Mouse (Mus musculus) limb, embryonic 14.5 days (tissue): ENCODE data around the gene Snrpa. TPM values are rescaled to one million over a fixed set of nuclear protein-coding genes. Genes with fewer than 3 reads are reported as not detected.

Experiments used
- ATAC-seq: fragments of 200-750 bp; cut with Nextera tagmentation; 2 replicates; pipeline ENCODE4 v1.8.0; 2017; ENCODE audit warnings: low read depth, moderate number of reproducible peaks, moderate TSS enrichment; ENCODE audit not compliant: low FRiP score
- DNase-seq: peaks from one replicate; pipeline ENCODE4 v3.0.0-alpha.2; 2015; ENCODE audit warnings: low spot score
- H3K27ac ChIP-seq: fragments of 300-500 bp; sonication (generic); replicated peaks from 2 replicates; pipeline ENCODE4 v1.5.1; 2014; ENCODE audit warnings: low read depth, mild to moderate bottlenecking, low read length, moderate library complexity, mixed read lengths
- H3K27me3 ChIP-seq: fragments of 300-500 bp; sonication (generic); 2 replicates; pipeline ENCODE4 v1.6.1; 2014; ENCODE audit warnings: low read length, mixed read lengths; ENCODE audit not compliant: control insufficient read depth, insufficient read depth
- H3K36me3 ChIP-seq: fragments of 300-500 bp; sonication (generic); 2 replicates; pipeline ENCODE4 v1.6.1; 2014; ENCODE audit warnings: mild to moderate bottlenecking, low read length, moderate library complexity, mixed read lengths; ENCODE audit not compliant: control insufficient read depth, insufficient read depth
- H3K4me1 ChIP-seq: fragments of 300-500 bp; sonication (generic); 2 replicates; pipeline ENCODE4 v1.6.1; 2014; ENCODE audit warnings: antibody characterized with exemption, low read length, mixed read lengths; ENCODE audit not compliant: control insufficient read depth, insufficient read depth
- H3K4me2 ChIP-seq: fragments of 300-500 bp; sonication (generic); replicated peaks from 2 replicates; pipeline ENCODE4 v1.6.1; 2014; ENCODE audit warnings: low read depth, mild to moderate bottlenecking, low read length, moderate library complexity; ENCODE audit not compliant: severe bottlenecking
- H3K4me3 ChIP-seq: fragments of 300-500 bp; sonication (generic); replicated peaks from 2 replicates; pipeline ENCODE4 v1.5.1; 2014; ENCODE audit warnings: low read length
- H3K9ac ChIP-seq: fragments of 300-500 bp; sonication (generic); 2 replicates; pipeline ENCODE4 v1.6.1; 2014; ENCODE audit warnings: mild to moderate bottlenecking, low read depth, low read length, moderate library complexity; ENCODE audit not compliant: severe bottlenecking
- H3K9me3 ChIP-seq: fragments of 300-500 bp; sonication (generic); 2 replicates; pipeline ENCODE4 v1.6.1; 2016; ENCODE audit warnings: low read length; ENCODE audit not compliant: control insufficient read depth
- POLR2A ChIP-seq: fragments of 200-500 bp; IDR thresholded peaks from 2 replicates; pipeline ENCODE4 v1.8.0; 2012; ENCODE audit warnings: inconsistent platforms, mild to moderate bottlenecking, moderate library complexity, borderline replicate concordance; ENCODE audit not compliant: insufficient read depth, insufficient read length; ENCODE audit errors: extremely low read depth
- WGBS: fragments of 180-500 bp; shearing (Covaris S2); extraction: QIAGEN DNeasy Blood & Tissue Kit; methylation state at CpG from one replicate; pipeline ENCODE4 v1.1.7; 2014; 5-methylcytosine and 5-hydroxymethylcytosine counted together
- microRNA counts: library from miRNA; unstranded; fragments of <30 nt; microRNA quantifications from one replicate; lab custom pipeline; 2016
- microRNA-seq: library from miRNA; unstranded; fragments of <30 nt; microRNA quantifications from one replicate; pipeline ENCODE4, GENCODE M21; 2016
- polyA plus RNA-seq, 2 experiments: library from polyadenylated mRNA; depleted of rRNA in 1 of 2; stranded (reverse) in 1 of 2; unstranded in 1 of 2; fragments of >200 nt; fragmentation: Nextera tagmentation in 1 of 2; extraction: Ambion mirVana in 1 of 2; gene quantifications; 2 replicates each; pipeline versions ENCODE4 v1.2.1 to v1.2.3; 2012 to 2014

Snrpa gene
- polyA plus RNA-seq, 2 experiments = 250 to 386 TPM

DNA sequence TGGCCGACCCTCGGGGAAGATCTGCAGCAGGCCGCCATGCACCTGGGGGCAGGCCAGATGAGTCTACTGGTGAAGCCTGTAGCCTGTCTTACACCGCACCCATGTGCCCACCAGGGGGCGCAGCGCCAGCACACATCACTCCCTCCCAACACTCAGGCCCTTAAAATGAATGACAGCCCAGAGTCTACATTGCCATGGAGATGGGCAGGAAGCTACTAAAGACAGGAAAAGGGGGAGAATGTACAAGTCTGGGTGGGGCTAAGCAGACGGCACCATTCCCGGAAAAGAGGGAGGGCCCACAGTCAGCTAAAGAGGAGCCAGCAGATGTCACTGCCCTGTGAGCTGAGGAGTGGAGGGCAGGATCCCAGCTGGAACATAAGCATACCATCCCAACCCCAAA is 36.2 kb downstream of the Snrpa start:
- Histone ChIP-seq H3K4me2 (no peak overlapping the region), H3K27ac (no peak overlapping the region), H3K9ac (no peak overlapping the region), H3K36me3 (peaks cover 70% of the 10 kb centered on the region), H3K27me3 (no peaks in the 10 kb centered on the region), H3K4me3 (no peak overlapping the region), H3K9me3 (no peaks in the 10 kb centered on the region), H3K4me1 (peaks cover 21% of the 10 kb centered on the region)
- ATAC-seq = peak; percentile 87
- WGBS = 12% methylated on average over 8 of the region's 8 CpGs
- DNase-seq = peak; percentile 77
- no peak for TF ChIP-seq POLR2A

DNA sequence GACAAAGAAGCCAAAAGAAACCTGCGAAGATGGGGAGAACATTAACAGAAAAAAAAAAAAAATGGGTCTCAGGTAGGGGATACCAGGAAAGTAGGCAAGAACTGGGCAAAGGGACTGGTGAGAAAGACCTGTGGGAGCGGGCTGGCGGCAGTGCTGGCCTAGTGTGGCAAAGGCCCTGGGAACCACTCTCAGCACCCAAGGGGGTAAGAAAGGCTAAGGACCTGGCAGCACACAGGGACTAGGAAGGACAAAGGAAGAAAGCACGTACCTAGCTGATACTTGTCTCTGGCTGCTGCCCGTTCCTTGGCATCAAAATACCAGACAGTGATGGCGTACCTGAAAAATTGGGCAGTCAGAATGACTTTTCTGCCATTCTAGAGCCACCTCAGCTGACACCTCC is 36.8 kb downstream of the Snrpa start:
- DNase-seq = no peak
- Histone ChIP-seq H3K27me3 (no peaks in the 10 kb centered on the region), H3K4me2 (no peak overlapping the region), H3K9ac (no peak overlapping the region), H3K4me1 (peaks cover 15% of the 10 kb centered on the region), H3K36me3 (peaks cover 64% of the 10 kb centered on the region), H3K9me3 (no peaks in the 10 kb centered on the region), H3K27ac (no peak overlapping the region), H3K4me3 (no peak overlapping the region)
- 96% methylated on average over 6 of the region's 6 CpGs for WGBS
- no peak for TF ChIP-seq POLR2A
- ATAC-seq = no peak

DNA sequence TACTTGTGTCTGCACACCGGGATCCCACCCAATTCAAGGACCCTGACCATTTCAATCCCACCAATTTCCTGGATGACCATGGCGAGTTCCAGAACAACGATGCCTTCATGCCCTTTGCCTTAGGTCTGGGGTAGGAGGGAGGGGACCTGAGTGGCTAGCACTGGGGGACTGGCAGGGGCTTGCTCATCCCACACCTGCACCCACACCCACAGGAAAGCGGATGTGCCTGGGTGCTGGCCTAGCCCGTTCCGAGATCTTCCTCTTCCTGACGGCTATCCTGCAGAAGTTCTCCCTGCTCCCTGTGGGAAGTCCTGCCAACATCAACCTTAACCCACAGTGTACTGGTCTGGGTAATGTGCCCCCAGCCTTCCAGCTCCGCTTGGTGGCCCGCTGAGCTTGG is 37.9 kb downstream of the Snrpa start:
- Histone ChIP-seq H3K4me2 (no peak overlapping the region), H3K9ac (no peak overlapping the region), H3K4me3 (no peak overlapping the region), H3K27me3 (no peaks in the 10 kb centered on the region), H3K27ac (no peak overlapping the region), H3K4me1 (peaks cover 10% of the 10 kb centered on the region), H3K36me3 (peaks cover 55% of the 10 kb centered on the region), H3K9me3 (no peaks in the 10 kb centered on the region)
- ATAC-seq (no peak), DNase-seq (no peak)
- 96% methylated on average over 9 of the region's 9 CpGs for WGBS
- TF ChIP-seq POLR2A = no peak

DNA sequence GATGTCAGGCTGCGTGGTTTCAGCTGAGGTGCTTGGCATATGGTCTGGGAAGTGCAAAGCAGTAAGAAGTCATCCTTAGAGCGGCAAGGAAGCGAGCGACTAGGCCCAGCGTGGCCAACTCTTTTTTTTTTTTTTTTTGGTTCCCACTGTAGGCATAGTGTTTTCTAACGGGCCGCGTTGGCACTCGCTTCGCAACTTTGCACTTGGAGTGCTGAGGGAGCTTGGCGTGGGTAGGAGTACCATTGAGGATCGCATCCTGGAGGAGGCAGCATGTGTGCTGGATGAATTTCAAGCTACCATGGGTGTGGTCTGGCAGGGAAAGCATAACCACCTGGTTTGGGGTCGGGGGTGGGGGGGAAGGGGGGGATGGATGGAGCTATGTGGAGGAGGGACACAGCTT is 40.1 kb downstream of the Snrpa start:
- Histone ChIP-seq H3K27me3 (no peaks in the 10 kb centered on the region), H3K4me3 (no peak overlapping the region), H3K4me1 (peaks cover 5% of the 10 kb centered on the region; the same call in 1 of the 2 replicates), H3K36me3 (peaks cover 38% of the 10 kb centered on the region), H3K9me3 (no peaks in the 10 kb centered on the region), H3K9ac (no peak overlapping the region), H3K27ac (no peak overlapping the region), H3K4me2 (no peak overlapping the region)
- DNase-seq (no peak), ATAC-seq (no peak)
- WGBS = 78% methylated on average over 13 of the region's 13 CpGs
- TF ChIP-seq POLR2A = no peak

DNA sequence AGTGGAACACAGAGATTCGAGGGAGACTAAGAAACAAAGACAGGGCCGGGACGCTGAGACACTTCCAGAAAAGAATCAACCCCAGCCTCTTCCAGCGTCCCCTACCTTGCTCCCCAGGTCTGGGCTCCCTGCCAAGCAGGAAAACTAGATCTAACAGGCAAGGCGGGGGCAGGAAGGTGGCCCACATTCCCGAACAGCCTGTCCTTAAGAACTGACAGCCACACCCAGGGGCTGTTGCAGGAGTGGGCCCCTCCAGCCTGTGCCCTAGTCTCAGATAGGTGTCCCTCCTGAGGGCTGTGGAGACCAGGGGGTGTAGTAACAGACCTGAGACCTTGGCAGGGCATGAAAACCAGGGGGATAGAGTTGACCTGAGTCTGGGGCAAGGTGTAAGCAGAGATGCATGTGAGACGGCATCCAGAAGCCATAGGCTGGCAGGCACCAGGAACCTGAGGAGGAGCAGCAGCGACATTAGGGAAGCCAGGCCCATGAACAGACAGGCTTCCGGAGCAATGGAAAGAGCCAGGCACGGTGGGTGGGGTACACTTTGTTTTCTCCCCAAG is 42.8 kb downstream of the Snrpa start, which contains the start of gene Cyp2t4:
TSS of gene Cyp2t4 (plus strand) at position 510 of the 560 bp plus-strand sequence.
- no peak within 1 kb of the TSS for H3K4me3 ChIP-seq
- H3K4me2 ChIP-seq = no peak within 1 kb of the TSS
- peaks cover 16% of the 10 kb centered on the region for H3K36me3 ChIP-seq
- H3K27me3 ChIP-seq = no peaks in the 10 kb centered on the region
- no peak for TF ChIP-seq POLR2A
- WGBS = 46% methylated on average over 10 of the region's 10 CpGs
- ATAC-seq (no peak), DNase-seq (peak; percentile 33)
- H3K4me1 ChIP-seq = peaks cover 5% of the 10 kb centered on the region; the same call in 1 of the 2 replicates
- no peak within 1 kb of the TSS; the same call in 1 of the 2 replicates for H3K27ac ChIP-seq
- H3K9ac ChIP-seq = 0 out of 2 replicates have a peak within 1 kb of the TSS, but pooled peaks have one; percentile 34
- H3K9me3 ChIP-seq = no peaks in the 10 kb centered on the region

MicroRNAs encoded within 50 kb of the gene (microRNA counts, 519-probe panel; counts per million panel counts)
- not detected for microRNA mmu-miR-1191 (lab: Ali Mortazavi, UCI)

Small RNAs within 50 kb of the gene (microRNA-seq; reads per million reads assigned to microRNA genes)
- 0.69 reads per million for gene Mir1191
- gene Mir3101 = 0.69 reads per million

Other genes starting within 250 kb of the Snrpa start
- gene Cyp2a12, start 167.2 kb downstream of the Snrpa start, polyA plus RNA-seq (2012; rRNA removed) = 0.05 TPM in 1 of 2 replicates, not detected in the other
- gene Cyp2a12, start 167.2 kb downstream of the Snrpa start, polyA plus RNA-seq (2014; fragmentation: Nextera tagmentation; extraction: Ambion mirVana) = not detected in 2 replicates
- gene Cyp2f2, start 76.4 kb downstream of the Snrpa start, polyA plus RNA-seq (2012; rRNA removed) = 0.11 and 0.31 TPM in 2 replicates
- gene Cyp2f2, start 76.4 kb downstream of the Snrpa start, polyA plus RNA-seq (2014; fragmentation: Nextera tagmentation; extraction: Ambion mirVana) = 0.14 TPM in 1 of 2 replicates, not detected in the other
- not detected in 2 replicates for gene Cyp2t4, start 42.6 kb downstream of the Snrpa start, polyA plus RNA-seq (2012; rRNA removed)
- not detected in 2 replicates for gene Cyp2t4, start 42.6 kb downstream of the Snrpa start, polyA plus RNA-seq (2014; fragmentation: Nextera tagmentation; extraction: Ambion mirVana)
- gene Egln2, start 29.5 kb downstream of the Snrpa start, polyA plus RNA-seq (2012; rRNA removed) = 88.3 and 96.4 TPM in 2 replicates
- 41.9 and 49.2 TPM in 2 replicates for gene Egln2, start 29.5 kb downstream of the Snrpa start, polyA plus RNA-seq (2014; fragmentation: Nextera tagmentation; extraction: Ambion mirVana)
- gene Rab4b, start 17.4 kb downstream of the Snrpa start, polyA plus RNA-seq (2012; rRNA removed) = 78.3 and 93.5 TPM in 2 replicates
- 61.5 and 70.9 TPM in 2 replicates for gene Rab4b, start 17.4 kb downstream of the Snrpa start, polyA plus RNA-seq (2014; fragmentation: Nextera tagmentation; extraction: Ambion mirVana)
- gene Gm21983, start 15.2 kb downstream of the Snrpa start, polyA plus RNA-seq (2012; rRNA removed) = 5.2 and 9.0 TPM in 2 replicates
- gene Gm21983, start 15.2 kb downstream of the Snrpa start, polyA plus RNA-seq (2014; fragmentation: Nextera tagmentation; extraction: Ambion mirVana) = 0.58 and 0.62 TPM in 2 replicates
- 193 and 236 TPM in 2 replicates for gene Mia, start 15.1 kb downstream of the Snrpa start, polyA plus RNA-seq (2012; rRNA removed)
- gene Mia, start 15.1 kb downstream of the Snrpa start, polyA plus RNA-seq (2014; fragmentation: Nextera tagmentation; extraction: Ambion mirVana) = 147 and 156 TPM in 2 replicates
- 12.9 and 14.7 TPM in 2 replicates for gene BC024978, start 490 bp downstream of the Snrpa start, polyA plus RNA-seq (2012; rRNA removed)
- 3.6 TPM in 2 replicates for gene BC024978, start 490 bp downstream of the Snrpa start, polyA plus RNA-seq (2014; fragmentation: Nextera tagmentation; extraction: Ambion mirVana)
- 13.0 and 15.5 TPM in 2 replicates for gene Itpkc, start 32.4 kb upstream of the Snrpa start, polyA plus RNA-seq (2012; rRNA removed)
- gene Itpkc, start 32.4 kb upstream of the Snrpa start, polyA plus RNA-seq (2014; fragmentation: Nextera tagmentation; extraction: Ambion mirVana) = 9.6 and 11.5 TPM in 2 replicates
- gene Coq8b, start 36.8 kb upstream of the Snrpa start, polyA plus RNA-seq (2012; rRNA removed) = 43.4 and 58.3 TPM in 2 replicates
- gene Coq8b, start 36.8 kb upstream of the Snrpa start, polyA plus RNA-seq (2014; fragmentation: Nextera tagmentation; extraction: Ambion mirVana) = 15.5 and 16.5 TPM in 2 replicates
- gene Numbl, start 62.2 kb upstream of the Snrpa start, polyA plus RNA-seq (2012; rRNA removed) = 83.6 and 119 TPM in 2 replicates
- gene Numbl, start 62.2 kb upstream of the Snrpa start, polyA plus RNA-seq (2014; fragmentation: Nextera tagmentation; extraction: Ambion mirVana) = 25.2 and 26.6 TPM in 2 replicates
- gene Ltbp4, start 141.4 kb upstream of the Snrpa start, polyA plus RNA-seq (2012; rRNA removed) = 86.0 and 107 TPM in 2 replicates
- 54.3 and 57.1 TPM in 2 replicates for gene Ltbp4, start 141.4 kb upstream of the Snrpa start, polyA plus RNA-seq (2014; fragmentation: Nextera tagmentation; extraction: Ambion mirVana)
- gene Shkbp1, start 159.7 kb upstream of the Snrpa start, polyA plus RNA-seq (2012; rRNA removed) = 58.7 and 80.6 TPM in 2 replicates
- gene Shkbp1, start 159.7 kb upstream of the Snrpa start, polyA plus RNA-seq (2014; fragmentation: Nextera tagmentation; extraction: Ambion mirVana) = 30.5 and 35.5 TPM in 2 replicates
- gene Gm20479, start 161.1 kb upstream of the Snrpa start, polyA plus RNA-seq (2012; rRNA removed) = 0.32 TPM in 1 of 2 replicates, not detected in the other
- gene Gm20479, start 161.1 kb upstream of the Snrpa start, polyA plus RNA-seq (2014; fragmentation: Nextera tagmentation; extraction: Ambion mirVana) = not detected in 2 replicates